Mouse (Mus musculus): ENCODE measurements at regions not wholly inside any gene's neighbourhood (a gene's known extent, or its start where the extent isn't known, plus 50 kb on each side); places are given as distances from the start of the nearest gene placed in this dataset.

- TF ChIP-seq CTCF (conservative IDR thresholded peaks at IDR 0.05; ENCODE audit: insufficient read depth, insufficient read length, low read depth, low read length) (no peak), POLR2A (IDR thresholded peaks at IDR 0.05; ENCODE audit: low read depth, low read length) (no peak)
These were observed 209.7 kb downstream of the Gm11146 start for GRCm38 (mm10) chr16:77392205-77392604.

All from kidney, adult 2 months (tissue).